Mouse (Mus musculus) liver, adult (tissue): ENCODE data around the gene Slc35a3.

Experiments used
- GATA4 ChIP-seq: IDR thresholded peaks from 2 replicates; pipeline ENCODE4 v1.6.1; 2014; ENCODE audit warnings: mild to moderate bottlenecking, low read length; ENCODE audit not compliant: insufficient replicate concordance

The Slc35a3 gene

DNA sequence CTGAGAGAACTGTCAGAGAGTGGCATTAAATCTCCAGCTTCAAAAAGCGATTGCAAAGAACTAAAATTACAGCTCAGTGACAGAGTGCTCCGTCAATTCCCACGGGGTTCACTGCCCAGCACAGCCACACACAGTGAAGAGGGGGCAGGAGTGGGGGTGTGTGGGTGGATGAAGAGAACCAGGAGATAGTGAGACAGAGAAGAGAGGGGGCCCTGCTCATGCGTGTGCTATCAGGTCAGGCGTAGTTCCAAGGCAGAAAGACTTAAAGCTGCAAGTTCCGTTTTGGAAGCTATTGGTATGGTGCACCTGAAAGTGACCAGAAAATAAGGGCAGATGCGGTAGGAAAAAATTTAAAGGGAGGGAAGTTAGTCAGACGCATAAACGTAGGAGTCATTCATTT lies 1.7 kb downstream of the Slc35a3 start:
- TF ChIP-seq GATA4 = no peak

DNA sequence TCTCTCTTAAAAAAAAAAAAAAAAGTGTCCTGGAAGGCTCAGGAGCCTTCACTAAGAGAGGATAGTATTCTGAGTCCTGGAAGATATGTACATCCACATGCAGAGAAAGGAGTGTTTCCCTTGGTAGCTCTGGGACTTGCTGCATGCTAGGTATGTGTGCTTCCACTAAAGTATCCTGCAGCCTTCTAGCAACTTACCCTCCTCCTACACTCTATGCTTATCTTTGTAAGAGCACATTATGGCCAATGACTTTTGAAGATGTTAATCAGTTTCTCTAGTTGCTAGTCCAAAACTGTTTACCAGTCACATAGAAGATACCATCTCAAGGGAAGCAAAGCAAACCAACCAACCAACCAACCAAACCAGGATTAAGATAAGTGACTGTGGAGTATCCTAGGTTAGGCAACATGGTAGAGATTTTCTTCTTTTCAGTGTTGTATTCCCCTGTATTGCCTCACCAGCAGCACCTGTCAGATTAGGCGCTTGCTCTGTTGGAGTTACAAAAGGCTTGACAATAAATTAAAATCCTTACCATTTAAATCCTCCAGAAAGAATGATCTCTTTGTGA lies 6.9 kb downstream of the Slc35a3 start:
- TF ChIP-seq GATA4 = no peak

DNA sequence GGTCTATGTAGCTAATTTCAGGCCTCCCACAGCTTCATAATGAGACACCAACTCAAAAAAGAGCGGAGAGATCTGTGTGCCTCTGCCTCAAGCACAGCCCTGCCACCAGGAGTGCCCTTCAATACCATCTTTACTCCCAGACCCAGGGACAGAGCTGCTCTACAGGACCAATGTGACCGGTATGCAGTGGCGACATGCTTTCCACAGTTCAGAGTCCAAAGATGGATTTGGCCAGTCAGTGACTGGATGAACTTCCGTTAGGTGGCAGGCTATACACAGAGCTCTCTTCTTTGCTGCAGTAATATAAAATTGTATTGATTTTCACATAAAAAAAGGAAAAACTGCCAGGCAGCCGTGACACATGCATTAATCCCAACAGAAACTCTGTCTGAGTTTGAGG lies 8.8 kb downstream of the Slc35a3 start:
- TF ChIP-seq GATA4 = no peak

DNA sequence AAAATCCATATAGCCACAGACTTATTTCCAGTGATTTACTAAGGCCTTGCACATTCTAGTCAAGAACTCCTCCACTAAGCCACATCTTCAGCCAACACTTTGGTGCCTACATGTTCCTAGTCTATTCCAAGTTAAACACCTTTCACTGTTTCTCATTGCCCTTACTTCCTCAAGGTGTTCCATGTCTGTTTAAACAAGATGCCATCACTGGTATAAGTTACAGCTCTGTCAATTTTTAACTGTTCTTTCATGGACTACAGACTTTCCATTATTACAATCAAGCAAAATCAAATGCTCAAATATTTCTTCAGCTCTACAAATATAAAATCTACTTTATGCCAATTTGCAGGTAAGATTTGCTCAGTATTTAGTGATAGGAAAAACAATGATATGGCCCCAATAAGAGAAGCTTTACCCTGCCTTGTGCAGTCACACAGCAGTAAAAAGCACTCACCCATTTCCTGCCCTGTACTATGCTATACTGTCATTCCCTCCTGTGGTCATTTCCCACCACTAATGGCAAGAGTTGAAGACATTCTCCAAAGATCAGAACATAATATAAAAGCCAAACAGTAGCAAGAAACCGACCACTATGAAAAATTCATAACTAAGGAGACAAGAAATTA lies 9.9 kb downstream of the Slc35a3 start:
- TF ChIP-seq GATA4 = no peak

DNA sequence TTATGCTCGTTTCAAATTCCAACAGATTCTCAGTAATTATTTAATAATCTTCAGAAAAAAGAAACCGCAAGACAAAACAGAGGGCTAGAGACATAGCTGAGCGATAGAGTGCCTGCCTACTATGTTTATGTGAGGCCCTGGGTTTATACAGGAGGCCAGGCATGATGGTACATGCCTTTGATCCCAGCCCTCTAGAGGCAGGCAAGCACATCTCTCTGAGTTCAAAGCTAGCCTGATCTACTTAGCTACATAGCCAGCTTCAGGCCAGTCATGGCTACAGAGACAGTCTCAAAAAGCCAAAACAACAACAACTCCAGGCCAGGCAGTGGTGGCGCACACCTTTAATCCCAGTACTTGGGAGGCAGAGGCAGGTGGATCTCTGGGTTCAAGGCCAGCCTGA lies 11.0 kb downstream of the Slc35a3 start:
- no peak for TF ChIP-seq GATA4

DNA sequence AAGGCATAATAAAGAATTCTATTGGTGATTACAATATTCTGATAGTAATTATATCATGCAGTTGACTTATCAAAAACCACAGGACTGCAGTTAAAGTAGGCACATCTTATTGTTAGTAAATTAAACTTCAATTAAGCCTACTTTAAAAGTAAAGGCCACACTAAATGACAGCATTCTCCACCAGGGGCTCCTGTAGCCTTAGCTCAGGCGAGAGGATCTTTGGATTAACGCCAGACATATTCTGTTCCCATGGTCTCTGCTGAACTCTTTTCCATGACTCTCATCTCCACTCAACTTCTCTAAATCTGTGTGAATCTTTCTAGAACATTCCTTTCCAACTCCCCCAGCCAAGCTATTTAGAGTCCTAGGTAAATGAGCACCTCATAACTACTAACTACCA lies 13.8 kb downstream of the Slc35a3 start:
- TF ChIP-seq GATA4 = no peak

DNA sequence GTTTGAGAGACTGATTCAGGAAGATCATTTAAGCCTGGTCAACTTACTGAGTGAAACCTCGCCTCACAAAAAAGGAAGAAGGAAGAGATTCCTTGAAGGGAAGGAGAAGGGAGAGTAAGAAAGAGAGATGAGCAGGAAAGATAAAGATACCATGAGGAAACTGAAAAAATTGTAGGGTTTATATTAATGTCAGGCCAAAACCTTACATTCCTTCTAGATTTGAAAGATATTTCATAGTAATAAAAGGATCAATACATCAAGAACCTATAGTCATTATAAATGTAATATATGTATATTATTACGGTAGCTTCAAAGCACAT lies 17.0 kb downstream of the Slc35a3 start:
- TF ChIP-seq GATA4 = no peak

DNA sequence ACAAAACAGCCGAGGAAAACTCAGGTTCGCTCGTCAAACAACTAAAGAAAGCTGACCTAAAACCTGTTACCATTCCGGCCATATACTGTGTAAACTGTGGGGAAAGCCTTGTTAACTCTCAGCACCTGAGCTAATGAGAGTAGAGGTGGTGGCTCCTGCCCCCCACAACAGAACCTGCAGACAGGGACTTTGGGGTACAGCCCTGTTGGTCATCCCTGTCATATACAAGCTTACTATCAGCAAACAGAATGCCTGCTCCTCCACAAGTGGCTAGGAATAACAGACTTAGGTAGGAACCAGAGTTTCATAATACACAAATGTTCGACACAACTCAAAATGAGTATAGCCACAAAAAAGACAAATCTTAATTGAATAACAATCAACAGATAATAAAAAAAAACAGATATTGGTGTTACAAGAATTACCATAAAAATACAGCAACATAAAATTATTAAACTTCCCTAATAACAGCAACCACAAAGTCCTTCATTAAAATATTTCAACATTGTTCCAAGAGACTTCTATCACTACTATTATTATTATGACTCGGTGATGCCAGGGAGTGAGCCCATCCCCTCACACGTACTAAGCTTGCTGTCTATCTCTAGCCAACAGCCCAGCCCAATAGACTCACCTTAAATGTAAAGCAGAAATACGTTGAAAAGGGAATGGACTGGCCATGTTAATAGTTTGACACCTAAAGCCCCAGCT lies 17.5 kb downstream of the Slc35a3 start:
- no peak for TF ChIP-seq GATA4

DNA sequence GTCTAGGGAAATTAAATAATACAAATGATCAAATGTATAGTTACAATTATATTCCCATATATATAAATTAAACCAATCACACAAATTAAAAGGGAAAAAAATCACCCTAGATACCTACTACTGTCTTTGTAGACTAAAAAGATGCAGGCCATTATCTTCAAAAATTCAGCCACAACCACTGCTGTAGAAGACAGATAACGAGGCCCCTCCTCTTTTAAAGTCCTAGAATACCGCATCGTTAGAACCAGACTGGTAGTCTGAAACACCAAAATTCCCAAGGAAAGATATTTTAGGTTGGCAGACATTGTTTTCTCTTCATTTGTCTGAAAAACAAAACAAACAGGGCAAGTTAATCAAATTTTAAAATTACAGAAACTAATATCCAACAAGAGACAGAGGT lies 18.3 kb downstream of the Slc35a3 start:
- no peak for TF ChIP-seq GATA4

DNA sequence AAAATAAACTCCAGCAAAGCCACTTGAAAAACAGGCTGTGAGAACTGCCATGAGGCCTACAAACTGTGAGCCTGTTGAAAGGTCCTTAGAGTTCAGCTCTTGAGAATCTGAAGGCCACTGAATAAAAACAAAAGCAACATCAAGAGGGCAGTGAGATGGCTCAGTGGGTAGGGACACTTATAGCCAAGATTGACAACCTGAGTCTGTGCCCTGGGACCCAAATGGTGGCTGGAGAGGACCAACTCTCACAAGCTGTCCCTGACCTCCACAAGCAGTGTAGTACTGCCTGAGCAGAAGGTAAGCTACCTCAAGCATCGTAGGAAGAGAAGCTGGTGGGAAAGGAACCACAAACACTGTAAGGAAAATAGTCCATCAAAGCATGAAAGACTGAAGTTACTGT lies 31.5 kb downstream of the Slc35a3 start, which contains the start of gene Gm43191:
TSS of gene Gm43191 (minus strand) at position 101 of the 400 bp plus-strand sequence.
- no peak for TF ChIP-seq GATA4

DNA sequence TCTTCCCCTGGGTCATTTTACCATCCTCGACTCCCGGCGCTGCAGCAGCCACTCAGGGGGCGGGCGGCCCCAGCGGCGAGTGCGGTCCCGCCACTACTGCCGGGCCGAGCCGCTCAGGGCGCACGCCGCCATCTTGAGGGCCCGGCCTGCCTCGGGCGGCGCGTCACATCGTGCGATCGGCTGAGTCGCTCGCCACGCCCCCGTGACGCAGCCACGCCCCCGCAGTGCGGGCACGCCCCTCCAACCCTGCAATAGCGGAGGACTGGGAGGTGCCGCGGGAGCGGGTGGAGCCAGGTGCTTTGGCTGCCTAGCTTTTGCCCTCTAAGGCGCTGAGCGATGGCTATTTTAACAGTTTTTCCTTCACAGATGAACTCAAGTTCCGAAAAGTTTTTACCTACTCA lies 50.2 kb downstream of the Slc35a3 start, which contains the start of gene Mfsd14a:
TSS of gene Mfsd14a (minus strand) at position 215 of the 401 bp plus-strand sequence.
- peak; percentile 6; the same call in 1 of the 2 replicates for TF ChIP-seq GATA4

DNA sequence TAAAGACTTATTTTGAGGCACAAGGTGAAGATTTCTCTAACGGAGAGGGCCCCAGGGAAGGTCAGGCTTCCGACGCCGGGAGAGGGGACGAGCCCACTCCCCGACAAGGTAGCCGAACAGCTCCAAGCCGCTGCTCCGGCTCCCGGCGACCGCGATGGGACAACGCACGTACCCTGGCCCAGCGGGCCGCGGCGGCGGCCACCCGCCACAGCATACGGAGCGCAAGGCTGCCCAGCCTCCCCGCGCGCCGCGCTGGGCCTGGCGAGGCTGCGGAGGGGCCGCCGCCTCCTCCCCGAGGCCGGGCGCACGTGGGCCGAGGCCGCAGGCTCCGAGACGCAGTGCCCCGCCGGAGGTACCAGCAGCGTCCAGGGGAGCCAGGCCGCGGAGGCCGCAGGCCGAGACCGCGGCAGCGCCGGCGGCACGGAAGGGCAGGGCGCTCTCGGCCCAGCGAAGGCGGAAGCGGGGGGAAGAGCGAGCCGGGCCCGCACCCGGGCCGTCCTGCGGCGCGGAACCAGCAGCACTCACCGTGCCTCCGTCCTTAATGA lies 50.7 kb downstream of the Slc35a3 start:
- no peak for TF ChIP-seq GATA4

DNA sequence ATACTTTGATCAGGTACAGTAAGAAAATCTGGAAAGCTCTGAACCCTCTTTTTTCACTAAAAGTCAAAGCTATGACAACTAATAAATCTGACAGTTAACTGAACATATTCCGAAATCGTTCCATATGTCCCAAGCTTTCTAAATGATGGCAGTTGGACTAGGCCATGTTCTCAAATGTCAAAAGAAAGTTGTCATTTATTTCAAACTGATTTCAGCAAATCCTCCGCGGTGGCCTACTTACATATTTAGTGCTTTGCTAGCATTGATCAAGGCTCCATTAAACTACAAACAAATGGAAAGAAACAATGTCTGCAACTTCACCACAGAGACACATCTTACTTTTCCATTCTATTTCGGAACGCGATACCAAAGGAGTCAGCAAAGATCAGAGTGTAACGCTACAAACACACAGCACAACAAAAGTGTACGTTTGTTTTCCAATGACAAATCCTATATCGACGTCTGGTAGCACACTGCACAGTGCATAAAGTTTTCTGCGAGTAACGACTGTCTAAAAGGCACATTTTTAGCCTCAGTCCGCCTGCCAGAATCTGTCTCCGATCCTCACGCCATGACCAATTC lies 51.3 kb downstream of the Slc35a3 start:
- no peak for TF ChIP-seq GATA4

DNA sequence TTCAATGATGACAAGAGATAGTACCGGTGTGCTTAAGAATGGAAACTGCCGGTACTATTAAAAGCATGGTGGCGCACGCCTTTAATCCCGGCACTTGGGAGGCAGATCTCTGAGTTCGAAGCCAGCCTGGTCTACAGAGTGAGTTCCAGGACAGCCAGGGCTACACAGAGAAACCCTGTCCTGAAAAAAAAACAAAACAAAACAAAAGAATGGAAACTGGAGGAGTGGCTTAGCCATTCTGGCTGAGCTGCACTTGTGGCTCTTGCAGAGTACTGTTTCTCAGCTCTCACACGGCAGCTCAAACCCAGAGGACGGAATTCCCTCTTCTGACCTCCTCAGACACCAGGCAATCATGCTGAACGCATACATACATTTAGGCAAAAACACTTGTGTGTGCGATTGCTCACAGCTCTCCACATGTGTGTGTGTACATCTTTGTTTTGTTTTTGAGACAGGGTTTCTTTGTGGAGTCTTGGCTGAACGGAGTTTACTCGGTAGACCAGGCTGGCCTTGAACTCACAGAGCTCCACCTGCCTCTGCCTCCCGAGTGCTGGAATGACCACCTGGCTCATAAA lies 52.7 kb downstream of the Slc35a3 start:
- TF ChIP-seq GATA4 = no peak

DNA sequence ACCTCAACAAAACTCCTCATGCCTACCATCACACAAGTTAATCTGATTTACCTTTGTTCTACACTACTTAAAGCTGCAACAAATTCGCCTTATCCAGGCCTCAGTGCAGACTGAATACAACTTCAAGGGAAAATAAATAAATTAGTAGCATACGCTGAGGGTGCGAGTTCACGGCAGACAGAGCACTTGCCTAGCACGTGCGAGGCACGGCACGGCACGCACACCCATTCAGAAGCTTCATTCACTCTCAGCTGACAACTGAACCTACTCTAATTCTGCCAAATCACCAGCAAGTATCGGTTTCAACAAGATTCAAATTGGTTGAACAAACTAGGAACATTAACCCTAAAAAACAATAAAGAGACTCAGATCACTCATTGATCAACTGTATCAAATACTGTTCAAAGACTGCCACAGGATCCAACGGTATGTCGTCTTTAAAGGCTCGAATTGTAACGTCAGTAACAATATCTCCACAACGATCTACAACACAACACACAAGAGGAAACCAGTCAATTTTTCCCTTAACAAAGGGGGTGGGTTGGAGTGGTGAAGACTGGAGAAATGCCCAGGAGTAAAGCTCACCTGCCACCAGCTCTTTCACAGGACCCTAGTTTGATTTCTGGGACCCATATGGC lies 53.6 kb downstream of the Slc35a3 start:
- TF ChIP-seq GATA4 = no peak
